Mouse (Mus musculus) adrenal gland, adult 18-20 months (tissue): ENCODE data around the gene Lin28a. TPM values are rescaled to one million over a fixed set of nuclear protein-coding genes. Genes with fewer than 3 reads are reported as not detected.

Source experiments
- DNase-seq, 2 experiments: peaks; one replicate each; pipeline ENCODE4 v3.0.0; 2021 to 2022; ENCODE audit warnings: low spot score in 2 of 2
- long read RNA-seq, 2 experiments: library from polyadenylated mRNA; stranded (forward); transcript quantifications; one replicate each; pipeline ENCODE4 v2.0.0; 2021
- total RNA-seq, 2 experiments: library from RNA; stranded (reverse); gene quantifications; 1 replicate in 1 of 2; 2 replicates in 1 of 2; pipeline ENCODE4 v1.2.3; 2021

Gene Lin28a
- not detected for total RNA-seq
- long read RNA-seq, experiment 1 = 0 reads
- long read RNA-seq, experiment 2 = 0 reads

DNA sequence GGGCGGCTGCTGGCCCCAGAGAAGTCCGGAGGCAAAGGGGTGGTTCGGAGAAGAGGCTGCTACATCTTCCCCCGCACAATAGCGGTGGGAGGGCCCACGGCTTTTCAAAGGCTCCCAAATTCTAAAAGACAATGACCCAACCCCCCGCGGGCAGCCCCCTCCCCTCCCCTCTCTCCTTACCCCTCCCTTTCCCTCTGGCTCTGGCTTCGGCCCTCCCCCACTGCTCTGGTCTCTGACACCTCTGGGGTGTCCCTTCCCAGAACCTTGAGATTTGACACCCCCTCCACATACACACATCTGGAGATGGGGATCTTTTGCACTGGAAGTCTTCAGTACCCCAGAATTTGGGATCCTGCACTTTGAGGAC is at the start of gene Lin28a:
Gene Lin28a (minus strand): TSS at position 63 of the 367 bp plus-strand sequence.
- no peak for DNase-seq

DNA sequence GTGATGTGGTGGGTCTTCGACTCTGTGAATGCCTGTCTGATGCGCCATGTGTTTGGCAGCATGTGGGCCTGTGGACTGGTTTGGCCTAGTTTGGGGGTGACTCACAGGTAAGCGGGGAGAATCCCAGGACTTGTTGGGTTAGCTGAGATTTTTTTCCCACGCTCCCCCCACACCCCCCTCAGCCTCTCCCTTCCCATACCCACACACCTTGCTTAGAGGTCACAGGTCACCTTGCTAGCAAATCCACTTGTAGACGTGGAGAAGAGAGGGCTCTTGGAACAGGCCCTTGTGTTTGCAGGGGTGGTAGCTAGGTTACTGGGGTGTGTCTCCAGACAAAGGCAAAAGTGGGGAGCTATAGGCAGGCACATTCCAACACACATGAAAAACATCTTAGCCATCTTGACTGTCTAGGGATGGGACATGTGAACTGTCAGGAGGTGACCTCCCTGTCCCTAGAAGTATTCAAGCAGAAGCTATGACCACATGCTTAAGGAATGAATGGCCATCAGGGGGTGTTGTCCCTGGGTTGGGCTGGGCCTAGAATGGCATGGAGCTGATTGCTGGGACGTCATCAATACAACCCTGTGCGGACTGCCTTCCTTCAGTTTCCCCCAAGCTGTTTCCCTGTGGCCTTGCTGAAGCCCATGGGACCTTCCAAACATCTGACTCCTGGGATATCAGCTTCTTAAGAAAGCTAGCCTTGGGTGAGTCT is 49.3 kb upstream of the Lin28a start:
- DNase-seq = no peak

DNA sequence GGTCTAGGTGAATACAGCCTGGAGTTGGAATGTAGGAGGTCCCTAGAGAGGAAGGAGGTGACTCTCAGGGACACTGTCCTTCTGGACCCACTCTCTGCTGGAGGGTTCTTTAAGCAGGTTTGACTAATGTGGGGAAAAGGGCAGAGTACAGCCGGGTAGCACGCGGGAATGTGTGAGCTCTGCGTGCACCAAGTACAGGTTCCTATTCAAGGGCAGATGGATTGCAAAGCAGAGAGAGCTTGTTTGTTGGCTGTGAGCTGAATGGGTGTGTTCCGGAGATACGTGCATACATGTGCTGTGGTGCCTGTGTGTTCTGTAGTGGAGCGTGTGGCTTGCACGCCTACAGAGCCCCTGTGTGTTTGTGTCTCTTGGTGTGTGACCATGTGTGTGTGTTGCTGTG is 48.7 kb upstream of the Lin28a start:
- no peak for DNase-seq

DNA sequence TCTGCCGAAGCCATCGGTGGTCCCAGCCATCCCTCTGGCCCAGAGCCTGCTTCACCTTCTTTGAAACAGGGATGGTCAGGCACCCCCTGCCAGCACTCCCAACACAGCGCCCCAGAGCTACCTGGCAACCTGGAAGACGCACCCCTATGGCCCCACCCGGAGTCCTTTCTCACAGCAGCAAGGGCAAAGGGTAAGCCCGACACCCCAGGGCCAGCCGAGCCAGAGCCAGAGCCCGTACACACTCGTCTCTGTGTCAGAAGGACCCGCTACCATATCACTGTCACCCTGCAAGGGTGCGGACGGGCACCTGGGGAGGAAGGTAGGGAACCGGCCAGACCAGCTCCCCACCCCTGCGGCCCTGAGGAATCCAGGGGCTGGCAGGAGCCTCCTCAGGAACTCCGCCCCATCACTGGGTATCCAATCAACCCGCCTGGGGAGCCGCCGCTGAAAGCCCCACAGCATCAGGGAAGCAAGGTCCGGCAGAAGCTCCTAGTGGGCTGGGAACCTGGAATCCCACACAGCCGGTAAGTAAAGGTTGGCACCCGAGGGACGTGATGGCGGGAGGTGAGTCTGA is 46.9 kb upstream of the Lin28a start:
- no peak for DNase-seq

DNA sequence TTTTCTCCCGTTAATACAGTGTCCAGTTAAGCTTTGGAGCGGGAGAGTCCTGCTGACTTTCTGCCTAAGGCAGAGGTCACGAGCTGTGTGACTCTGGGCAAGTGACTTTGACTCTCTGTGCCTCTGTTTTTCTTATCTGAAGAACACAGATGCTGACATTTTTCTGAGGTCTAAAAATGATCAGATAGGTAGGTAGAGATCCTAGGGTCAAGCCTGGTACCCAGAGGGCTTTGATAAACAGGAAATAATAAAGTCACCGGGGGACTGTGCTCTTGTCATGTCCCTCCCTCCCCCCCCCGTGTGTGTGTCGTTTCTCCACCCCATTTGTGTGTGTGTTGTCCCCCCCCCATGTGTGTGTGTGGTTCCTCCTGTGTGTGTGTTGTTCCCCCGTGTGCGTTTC is 43.9 kb upstream of the Lin28a start:
- no peak for DNase-seq

DNA sequence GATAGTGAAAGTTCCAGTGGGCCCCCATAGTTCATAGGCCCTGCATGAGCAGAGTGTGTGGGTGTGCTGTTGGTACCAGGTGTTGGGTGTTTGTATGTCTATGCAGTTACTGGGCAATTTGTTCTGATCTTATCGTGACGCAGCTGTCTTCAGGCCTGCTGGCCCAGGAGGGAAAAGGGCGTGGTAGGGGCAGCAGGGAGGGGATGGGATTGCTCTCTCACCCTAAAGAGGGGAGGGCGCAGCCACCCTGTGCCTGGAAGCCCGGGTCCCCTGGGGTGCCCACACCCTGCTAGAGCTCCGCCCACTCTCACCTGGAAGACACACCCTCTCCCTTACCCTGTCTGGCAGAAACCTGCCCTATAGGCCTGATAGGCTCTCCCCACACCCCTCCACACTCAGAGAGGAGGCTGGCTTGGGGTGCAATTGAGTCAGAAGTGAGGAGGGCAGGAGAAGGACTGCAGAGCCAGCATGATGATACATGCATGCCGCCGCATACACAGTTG is 43.4 kb upstream of the Lin28a start:
- no peak for DNase-seq

DNA sequence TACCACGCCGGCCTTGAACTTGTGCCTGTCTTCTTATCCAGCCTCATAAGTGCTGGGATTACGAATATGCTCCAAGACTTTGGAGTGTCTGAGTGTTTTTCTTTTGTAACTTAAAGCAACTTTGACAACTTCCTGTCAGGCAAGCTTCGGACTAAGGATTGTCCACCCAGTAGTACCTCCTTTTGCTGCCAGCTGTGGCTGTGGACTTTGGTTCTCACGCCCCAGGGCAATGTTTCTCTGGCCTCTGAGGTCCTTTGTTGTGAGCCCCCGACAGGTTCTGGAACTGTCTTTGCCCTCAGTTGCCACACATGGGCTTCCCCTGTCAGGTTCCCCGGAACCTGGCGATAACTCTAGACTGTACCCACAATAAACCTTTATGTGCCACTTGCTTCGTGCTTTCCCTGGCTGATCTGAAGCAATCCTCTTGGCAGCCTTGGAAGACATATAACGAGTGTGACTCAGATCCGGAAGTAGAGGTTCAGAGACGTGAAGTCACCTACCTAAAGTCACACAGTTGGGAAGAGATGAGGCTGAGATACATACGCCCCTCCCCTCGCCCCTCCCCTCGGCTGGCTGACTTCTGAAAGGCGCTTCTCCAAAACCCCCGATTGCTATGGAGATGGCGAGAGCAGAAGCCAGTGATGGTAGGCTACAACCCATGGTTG is 42.7 kb upstream of the Lin28a start:
- no peak for DNase-seq

DNA sequence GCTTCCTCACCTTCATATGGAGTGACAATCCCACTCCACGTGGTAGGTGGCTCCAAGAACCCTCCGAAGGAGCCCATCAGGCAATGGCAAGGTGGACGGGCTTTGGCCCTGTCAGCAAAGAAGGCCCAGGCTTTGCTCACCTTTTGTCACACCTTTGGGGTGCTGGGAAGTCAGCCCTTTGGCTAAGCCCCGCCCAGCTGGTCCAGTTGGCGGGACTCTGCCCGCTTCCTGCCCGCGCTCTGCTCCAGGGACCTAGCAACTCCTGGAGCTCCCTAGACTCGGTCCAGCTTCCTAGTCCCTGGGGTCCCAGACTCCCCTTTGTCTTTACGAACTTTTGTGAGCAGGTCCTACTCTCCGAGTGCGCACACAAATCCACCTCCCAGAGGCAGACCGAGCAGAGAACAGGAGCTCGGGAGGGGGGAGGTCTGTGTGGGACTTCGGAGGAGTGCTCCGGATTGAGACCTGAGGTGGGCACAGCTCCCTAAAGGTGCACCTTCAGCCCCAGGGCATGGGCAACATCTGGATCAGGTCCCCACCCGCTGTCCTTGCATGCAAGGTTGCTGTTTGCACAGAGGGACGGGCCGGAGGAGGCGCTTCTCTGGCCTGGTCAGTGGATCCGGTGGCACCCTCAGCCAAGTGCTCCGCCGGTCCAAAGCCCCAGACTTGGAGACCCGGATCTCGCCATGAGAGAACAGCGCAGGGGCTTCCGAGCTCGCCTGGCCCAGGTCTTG is 41.7 kb upstream of the Lin28a start, which contains the start of gene Crybg2:
Gene Crybg2 (plus strand): TSS at position 681 of the 731 bp plus-strand sequence.
- no peak for DNase-seq

DNA sequence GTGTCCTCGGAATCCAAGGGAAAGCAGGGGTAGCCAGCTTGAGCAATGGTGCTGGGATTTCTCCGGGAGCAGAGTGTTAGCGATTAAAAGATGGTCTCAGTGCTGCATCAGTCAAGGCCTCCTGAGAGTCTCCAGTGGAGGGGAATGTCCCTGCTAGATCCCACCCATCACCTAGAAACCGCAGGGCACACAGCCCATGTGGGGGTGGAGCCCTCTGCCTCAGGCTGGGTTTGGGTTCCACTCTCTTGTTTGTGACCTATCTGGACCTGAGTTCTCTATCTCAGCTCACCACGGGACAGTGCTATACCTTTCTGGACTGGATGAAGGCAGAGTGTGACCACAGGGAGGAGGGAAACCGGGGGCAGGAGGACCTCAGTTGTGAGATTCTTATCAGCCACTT is 40.3 kb upstream of the Lin28a start:
- no peak for DNase-seq

DNA sequence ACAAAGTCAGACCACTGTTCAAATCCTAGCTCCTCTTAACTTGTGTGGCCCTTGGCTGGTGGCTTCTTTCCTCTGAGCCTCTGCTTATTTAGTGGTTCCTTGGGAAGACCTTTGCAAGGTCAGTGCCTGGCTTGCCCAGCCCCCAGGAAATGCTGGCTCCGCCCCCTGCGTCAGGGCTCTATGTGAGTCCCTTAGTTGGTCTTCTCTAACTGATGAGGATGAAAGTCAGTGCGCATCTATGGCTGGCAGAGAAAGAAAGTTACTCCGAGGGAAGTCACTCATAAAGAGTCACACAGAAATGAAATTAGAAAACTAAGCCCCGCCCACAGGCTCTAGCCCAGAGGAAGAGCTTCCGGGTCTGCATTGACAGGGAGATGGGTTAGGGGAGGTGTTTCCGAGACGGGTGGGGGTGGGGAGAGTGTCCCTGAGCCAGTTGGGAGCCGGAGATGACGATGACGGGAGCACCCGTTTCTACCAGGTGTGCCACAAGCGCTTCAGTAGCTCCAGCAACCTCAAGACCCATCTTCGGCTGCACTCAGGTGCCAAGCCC is 39.6 kb upstream of the Lin28a start:
- no peak for DNase-seq

DNA sequence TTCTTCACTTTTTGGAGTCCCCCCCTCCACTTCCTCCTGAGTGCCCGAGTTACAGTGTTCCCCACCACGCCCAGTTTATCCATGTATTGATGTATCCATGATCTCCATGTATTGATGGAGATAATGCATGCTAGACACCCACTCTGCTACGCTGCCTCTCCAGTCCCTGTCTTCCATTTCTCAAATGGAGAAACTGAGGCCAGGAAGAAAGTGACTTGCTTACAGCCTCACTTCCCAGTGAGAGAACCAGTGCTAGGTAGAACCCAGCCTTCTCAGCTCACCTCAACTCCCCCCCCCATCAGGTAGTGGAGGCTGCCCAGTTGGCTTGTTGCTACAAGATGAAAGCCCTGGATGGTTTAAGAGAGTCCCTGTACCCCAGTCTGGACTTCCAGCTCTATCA is 34.9 kb upstream of the Lin28a start, which contains the start of gene Zfp683:
Gene Zfp683 (plus strand): TSS at position 301 of the 400 bp plus-strand sequence.
- no peak for DNase-seq

DNA sequence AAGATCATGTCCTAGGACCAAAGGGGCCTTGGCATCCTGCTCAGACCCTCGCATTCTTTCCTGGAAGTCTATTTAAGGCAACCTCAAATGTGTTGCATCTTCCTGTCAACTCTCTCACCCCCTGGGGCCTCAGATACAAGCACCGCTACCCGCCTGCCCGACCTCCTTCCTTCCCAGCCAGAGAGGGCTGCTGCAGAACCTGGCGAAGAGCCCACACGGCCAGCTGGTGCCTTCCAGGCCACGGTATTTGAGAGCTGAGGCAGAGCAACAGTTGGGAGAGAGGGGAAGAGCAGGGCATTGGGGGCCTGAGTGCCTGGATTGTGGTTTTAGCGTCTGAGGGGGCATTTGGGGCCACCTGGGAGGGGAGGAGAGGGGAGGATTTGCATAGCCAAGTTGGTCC is 33.9 kb upstream of the Lin28a start:
- DNase-seq = no peak

DNA sequence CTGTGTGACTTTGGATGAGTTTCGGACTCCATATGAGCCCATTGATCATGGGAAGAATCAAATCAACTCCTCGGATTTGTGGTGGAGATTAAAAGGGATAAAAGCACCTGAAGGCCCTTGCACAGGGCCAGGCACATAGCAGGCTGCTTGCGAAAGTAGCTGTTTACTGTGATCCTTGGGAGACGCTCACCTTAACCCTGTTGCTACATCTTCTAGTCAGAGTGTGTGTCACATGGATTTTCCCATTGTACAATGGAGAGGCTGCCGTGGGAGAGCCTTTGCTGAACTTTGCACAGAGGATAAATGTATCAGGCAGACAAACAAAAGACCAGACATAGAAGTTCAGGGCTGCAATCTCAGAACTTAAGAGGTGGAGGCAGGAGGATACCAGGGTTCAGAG is 33.3 kb upstream of the Lin28a start:
- DNase-seq = no peak

DNA sequence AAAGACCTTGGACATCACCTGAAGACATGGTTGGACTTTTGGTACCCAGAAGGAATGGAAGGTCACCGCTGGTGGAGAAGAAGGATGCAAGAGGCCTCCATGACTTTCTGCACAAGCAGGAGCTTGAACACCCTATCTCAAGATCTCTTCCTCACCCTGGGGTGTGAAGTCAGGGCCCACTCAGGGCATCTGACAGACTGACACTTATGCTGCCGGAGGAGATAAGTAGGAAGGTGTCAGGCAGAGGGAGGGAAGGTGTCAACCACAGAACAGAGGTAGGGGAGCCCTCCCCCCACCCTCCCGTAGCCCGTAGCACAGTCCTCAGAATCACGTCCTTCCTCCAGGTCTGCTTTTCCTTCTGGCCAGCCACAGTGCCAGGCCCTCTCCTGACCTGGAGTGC is 29.0 kb upstream of the Lin28a start:
- no peak for DNase-seq

DNA sequence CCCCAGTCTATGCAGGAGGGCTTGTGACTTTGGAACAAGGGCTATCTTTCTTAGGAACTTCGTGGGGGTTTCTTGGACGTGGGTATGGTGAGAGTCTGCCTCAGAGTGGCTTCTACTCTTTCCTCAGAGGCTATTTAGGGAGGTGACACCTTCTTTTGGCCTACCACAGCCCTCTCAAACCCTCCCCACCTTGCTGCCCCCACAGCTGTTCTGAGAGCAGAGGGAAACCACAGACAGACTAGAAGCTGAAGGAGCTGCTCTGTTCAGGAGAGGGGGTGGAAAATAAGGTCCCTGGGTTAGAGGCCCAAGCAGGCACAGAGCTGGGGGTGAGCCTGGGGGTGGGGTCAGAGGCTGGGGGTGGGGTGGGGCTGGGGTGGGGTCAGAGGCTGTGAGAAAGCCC is 24.4 kb upstream of the Lin28a start:
- no peak for DNase-seq

DNA sequence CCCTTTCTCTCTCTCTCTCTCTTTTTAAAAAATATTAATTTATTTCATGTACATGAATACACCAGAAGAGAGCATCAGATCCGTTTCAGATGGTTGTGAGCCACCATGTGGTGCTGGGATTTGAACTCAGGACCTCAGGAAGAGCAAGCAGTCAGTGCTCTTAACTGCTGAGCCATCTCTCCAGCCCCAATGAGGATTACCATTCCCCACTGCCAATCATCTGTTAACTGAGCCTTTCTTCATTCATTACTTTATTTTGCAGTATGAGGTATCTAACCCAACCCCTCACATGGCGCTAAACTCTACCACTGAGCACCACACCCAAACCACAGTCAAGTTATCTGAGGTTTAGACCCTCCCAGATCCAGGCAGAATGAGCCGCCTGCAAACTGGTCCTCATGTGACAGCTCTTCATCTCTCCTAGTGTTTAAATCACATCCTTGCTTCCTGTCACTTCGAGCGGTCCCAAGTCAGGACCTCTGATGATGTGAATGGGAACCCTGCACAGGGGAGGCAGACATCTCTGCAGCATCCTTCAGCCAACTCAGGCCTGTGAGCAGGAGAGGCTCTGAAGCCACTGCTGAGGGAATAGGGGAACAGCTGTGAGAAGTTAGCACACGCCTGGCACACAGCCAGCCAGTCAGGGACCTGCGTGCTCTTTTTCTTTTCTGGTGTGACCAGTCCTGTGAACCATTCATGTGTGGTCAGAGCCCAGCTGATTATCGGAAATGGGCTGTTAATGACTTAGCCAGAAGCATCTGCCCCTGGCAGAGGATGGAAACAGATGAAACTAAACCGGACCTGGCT is 22.9 kb upstream of the Lin28a start:
- DNase-seq = no peak

DNA sequence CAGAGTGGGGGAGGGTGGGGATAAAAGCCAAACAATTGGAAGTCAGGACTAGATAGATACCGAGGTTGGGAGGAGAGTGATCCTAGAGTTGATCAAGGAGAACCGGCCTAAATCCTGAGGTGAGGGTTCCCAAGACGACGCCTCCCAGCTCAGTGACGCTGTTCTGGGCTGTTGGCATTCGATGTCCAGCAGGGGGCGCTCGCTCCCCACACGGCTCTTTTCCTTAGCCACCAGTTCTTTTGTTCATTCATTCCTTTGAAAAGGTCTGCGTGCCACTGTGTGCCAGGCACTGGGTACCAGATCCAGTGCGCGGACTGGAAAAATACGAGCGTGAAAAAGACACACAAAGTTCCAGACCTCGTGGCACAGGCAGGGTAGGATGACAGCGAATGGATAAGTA is 17.3 kb upstream of the Lin28a start:
- peak; percentile 79 to 83 for DNase-seq

DNA sequence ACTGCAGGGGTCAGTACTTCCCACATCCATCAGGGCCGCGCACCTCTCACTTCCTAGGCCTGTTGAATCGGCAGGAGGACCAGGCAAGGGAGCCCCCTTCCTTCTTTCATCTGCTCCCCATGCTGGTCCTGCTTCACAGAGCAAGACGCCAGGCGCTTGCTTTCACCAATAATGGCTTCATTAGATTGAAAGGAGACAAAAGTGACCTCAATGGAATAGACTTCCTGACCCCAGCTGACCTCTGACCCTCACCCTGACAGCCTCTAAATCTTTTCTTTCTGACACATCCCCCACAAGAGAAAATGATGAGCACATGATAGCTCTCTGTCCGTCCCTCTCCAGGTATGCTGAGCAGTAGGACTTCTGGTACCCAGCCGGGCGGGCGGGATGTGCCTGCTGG is 7.2 kb upstream of the Lin28a start:
- no peak for DNase-seq

DNA sequence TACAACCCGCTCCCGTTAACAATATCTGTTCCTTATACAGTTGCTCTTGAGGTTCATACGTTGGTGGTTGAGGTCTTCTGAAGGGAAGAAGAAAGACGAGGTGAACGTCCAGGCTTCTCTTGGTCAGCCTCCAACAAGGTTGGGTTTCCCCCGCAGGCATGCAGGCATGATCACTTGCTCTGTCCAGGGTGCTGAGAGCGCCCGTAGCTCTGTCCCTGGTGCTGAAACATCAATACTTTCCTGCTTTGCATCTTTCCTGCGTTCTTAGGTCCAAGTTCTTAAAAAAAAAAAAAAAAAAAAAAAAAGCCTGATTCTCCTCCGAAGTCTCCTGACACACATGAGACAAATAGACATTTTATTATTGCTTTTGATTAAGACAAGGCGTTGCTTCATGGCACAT is 2.0 kb upstream of the Lin28a start:
- DNase-seq = peak; percentile 63 to 75

DNA sequence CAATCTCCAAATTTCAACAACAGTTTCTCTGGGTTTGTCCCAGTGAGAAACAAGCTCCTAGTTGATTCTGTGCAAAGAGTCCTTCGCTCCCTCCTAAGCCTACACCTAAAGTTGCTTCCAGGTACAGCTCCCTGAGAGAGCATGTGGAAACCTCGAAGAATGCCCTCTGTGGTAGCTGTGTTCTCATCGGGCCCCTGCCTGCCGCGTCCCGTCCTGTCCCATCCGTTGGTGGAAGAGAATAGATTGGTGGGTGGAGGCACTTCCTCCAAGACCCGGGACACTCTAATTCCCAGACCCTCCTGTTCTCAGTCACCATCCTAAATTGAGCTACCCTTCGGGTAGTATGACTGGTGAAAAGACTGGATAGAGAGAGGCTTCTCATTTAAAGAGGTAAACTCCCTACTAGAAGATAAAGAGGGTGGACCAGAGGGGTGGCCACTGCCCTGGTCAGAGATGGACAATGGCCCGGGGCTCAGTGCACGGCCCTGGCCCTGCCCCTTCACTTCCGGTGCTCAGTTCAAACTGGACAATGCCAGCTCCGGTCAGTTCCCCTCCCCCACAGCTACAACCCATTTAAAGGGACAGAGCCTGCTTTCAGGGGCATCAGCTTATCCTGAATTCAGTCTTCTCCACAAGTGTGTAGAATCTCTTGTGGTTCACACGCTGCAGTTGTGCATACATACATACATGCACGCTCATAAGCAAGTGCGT is 1.2 kb upstream of the Lin28a start:
- DNase-seq = no peak
